Mouse (Mus musculus) midbrain, postnatal 0 days (tissue): ENCODE measurements around the gene Ccdc30. TPM values are rescaled to one million over a fixed set of nuclear protein-coding genes. Genes with fewer than 3 reads are reported as not detected.
A peak's percentile ranks its signal among the peaks of the same experiment; 100 is the strongest.

Experiments used
- ATAC-seq: fragments of 200-750 bp; cut with Nextera tagmentation; 2 replicates; pipeline ENCODE4 v1.8.0; 2017; ENCODE audit warnings: moderate number of reproducible peaks, mild to moderate bottlenecking, moderate TSS enrichment, moderate library complexity; ENCODE audit not compliant: low FRiP score
- DNase-seq: peaks from one replicate; pipeline ENCODE4 v3.0.0-alpha.2; 2015; ENCODE audit warnings: low spot score
- H3K27ac ChIP-seq: fragments of 300-500 bp; sonication (generic); 2 replicates; pipeline ENCODE4 v1.5.1; 2014; ENCODE audit warnings: low read depth, mild to moderate bottlenecking, low read length, mixed read lengths
- H3K27me3 ChIP-seq: fragments of 300-500 bp; sonication (generic); 2 replicates; pipeline ENCODE4 v1.6.1; 2014; ENCODE audit warnings: low read length, control low read depth, mixed read lengths; ENCODE audit not compliant: insufficient read depth
- H3K36me3 ChIP-seq: fragments of 300-500 bp; sonication (generic); 2 replicates; pipeline ENCODE4 v1.6.1; 2014; ENCODE audit warnings: low read length, control low read depth, mixed read lengths; ENCODE audit not compliant: insufficient read depth
- H3K4me1 ChIP-seq: fragments of 300-500 bp; sonication (generic); 2 replicates; pipeline ENCODE4 v1.6.1; 2014; ENCODE audit warnings: mild to moderate bottlenecking, control low read depth, antibody characterized with exemption, low read length, mixed read lengths; ENCODE audit not compliant: insufficient read depth
- H3K4me2 ChIP-seq: fragments of 300-500 bp; sonication (generic); 2 replicates; pipeline ENCODE4 v1.6.1; 2014; ENCODE audit warnings: low read depth, mild to moderate bottlenecking, low read length, mixed read lengths; ENCODE audit not compliant: poor library complexity, severe bottlenecking
- H3K4me3 ChIP-seq: fragments of 300-500 bp; sonication (generic); 2 replicates; pipeline ENCODE4 v1.5.1; 2014; ENCODE audit warnings: low read depth, mild to moderate bottlenecking, low read length, moderate library complexity
- H3K9ac ChIP-seq: fragments of 300-500 bp; sonication (generic); replicated peaks from 2 replicates; pipeline ENCODE4 v1.6.1; 2014; ENCODE audit warnings: mild to moderate bottlenecking, low read length, moderate library complexity, mixed read lengths; ENCODE audit not compliant: poor library complexity, severe bottlenecking
- H3K9me3 ChIP-seq: fragments of 300-500 bp; sonication (generic); 2 replicates; pipeline ENCODE4 v1.6.1; 2016; ENCODE audit warnings: low read length, control low read depth
- CTCF ChIP-seq: IDR thresholded peaks from 2 replicates; pipeline ENCODE4 v1.5.1; 2016; ENCODE audit warnings: antibody characterized with exemption, mild to moderate bottlenecking
- WGBS: fragments of 180-500 bp; shearing (Covaris S2); extraction: QIAGEN DNeasy Blood & Tissue Kit; methylation state at CpG from one replicate; pipeline ENCODE4 v1.1.7; 2014; 5-methylcytosine and 5-hydroxymethylcytosine counted together
- polyA plus RNA-seq: library from polyadenylated mRNA; unstranded; fragments of >200 nt; fragmentation: Nextera tagmentation; extraction: Ambion mirVana; gene quantifications from 2 replicates; pipeline ENCODE4 v1.2.1, GENCODE M21; 2015
- total RNA-seq: library from RNA; depleted of rRNA; stranded (reverse); fragments of >200 nt; gene quantifications from 2 replicates; pipeline ENCODE4 v1.2.3, GENCODE M21; 2014

Ccdc30 gene
- total and polyA plus RNA-seq, 2 experiments from 2014 or later: 9.6 to 24.1 TPM

DNA sequence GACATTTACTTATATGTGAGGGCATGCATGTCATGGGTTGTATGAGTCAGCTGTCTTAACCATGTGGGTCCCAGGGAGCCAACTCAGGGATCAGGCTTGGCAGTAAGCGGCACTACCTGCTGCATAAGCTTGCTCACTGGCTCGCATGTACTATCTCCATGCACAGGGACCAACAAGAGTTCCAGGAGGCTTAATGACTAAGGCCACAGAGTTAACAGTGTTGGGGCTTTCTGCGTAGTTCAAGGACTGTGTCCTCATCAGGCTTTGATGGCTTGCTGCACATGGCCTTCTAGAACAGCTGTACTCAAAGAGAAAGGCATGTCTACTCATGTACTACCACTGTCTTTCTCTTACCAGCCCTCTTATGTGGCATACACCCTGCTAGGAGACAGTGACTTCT, 114.6 kb downstream of the Ccdc30 start:
- Histone ChIP-seq H3K9me3 (no peaks in the 10 kb centered on the region), H3K4me1 (no peaks in the 10 kb centered on the region), H3K27ac (no peak overlapping the region), H3K9ac (no peak overlapping the region), H3K36me3 (no peaks in the 10 kb centered on the region), H3K4me2 (no peak overlapping the region), H3K4me3 (no peak overlapping the region), H3K27me3 (no peaks in the 10 kb centered on the region)
- TF ChIP-seq CTCF: no peak
- ATAC-seq: no peak
- no peak for DNase-seq
- 93% methylated on average over 3 of the region's 3 CpGs for WGBS

DNA sequence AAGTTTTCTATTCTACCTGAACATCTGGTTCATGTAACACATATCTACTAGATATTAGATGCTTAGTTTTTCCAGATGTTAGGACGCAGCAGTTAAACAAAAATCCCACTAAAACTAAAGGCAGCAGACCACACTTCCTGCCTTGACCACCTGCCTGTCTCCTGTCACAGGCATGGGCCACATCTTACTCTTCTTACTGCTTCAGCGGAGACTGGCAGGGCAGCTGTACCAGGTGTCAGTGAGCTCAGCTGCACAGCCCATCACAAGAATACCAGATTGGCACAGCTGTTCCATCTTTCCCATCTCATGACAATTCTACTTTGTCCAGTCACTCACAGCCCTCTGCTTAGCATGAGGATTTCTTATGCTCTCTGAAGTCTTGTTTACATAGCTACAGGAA, 118.0 kb downstream of the Ccdc30 start:
- H3K27ac ChIP-seq: no peak overlapping the region
- ATAC-seq: no peak
- no peaks in the 10 kb centered on the region for H3K9me3 ChIP-seq
- TF ChIP-seq CTCF: no peak
- no peaks in the 10 kb centered on the region for H3K4me1 ChIP-seq
- H3K9ac ChIP-seq: no peak overlapping the region
- no peak overlapping the region for H3K4me3 ChIP-seq
- 90% methylated on average over 2 of the region's 2 CpGs for WGBS
- no peaks in the 10 kb centered on the region for H3K27me3 ChIP-seq
- no peaks in the 10 kb centered on the region for H3K36me3 ChIP-seq
- no peak for DNase-seq
- H3K4me2 ChIP-seq: no peak overlapping the region

DNA sequence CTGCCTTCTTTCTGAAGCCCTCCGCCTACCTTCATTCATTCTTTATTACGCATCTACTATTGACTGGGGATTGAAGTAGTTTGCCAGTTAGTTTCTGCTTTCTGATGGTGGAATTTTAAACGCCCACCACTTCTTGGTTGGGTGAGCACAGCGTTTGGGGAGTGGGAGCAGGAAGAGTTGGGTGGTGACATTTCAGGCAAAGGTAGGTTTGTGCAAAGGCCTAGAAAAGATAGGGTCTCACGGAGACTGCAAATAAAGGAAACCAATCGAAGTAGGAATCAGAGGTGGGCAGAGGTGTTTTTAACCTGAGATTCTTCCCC, 120.2 kb downstream of the Ccdc30 start:
- no peaks in the 10 kb centered on the region; the same call in 1 of the 2 replicates for H3K4me1 ChIP-seq
- no peak for TF ChIP-seq CTCF
- no peaks in the 10 kb centered on the region for H3K27me3 ChIP-seq
- peak overlapping the region; percentile 86 for H3K9ac ChIP-seq
- peak overlapping the region; percentile 60 for H3K4me2 ChIP-seq
- H3K27ac ChIP-seq: peak overlapping the region; percentile 93
- no peaks in the 10 kb centered on the region for H3K36me3 ChIP-seq
- 4% methylated on average over 6 of the region's 6 CpGs for WGBS
- no peak for ATAC-seq
- no peaks in the 10 kb centered on the region for H3K9me3 ChIP-seq
- peak overlapping the region; percentile 92 for H3K4me3 ChIP-seq
- DNase-seq: no peak

GRCm38 (mm10) chr4:119294415-119295133, 120.7 kb downstream of the Ccdc30 start, which contains the start of gene Ybx1:
Gene Ybx1 (minus strand): TSS chr4:119294604.
- Histone ChIP-seq H3K27me3 (no peaks in the 10 kb centered on the region), H3K4me2 (peak within 1 kb of the TSS; percentile 81), H3K27ac (peak within 1 kb of the TSS; percentile 93), H3K4me1 (no peaks in the 10 kb centered on the region; the same call in 1 of the 2 replicates), H3K9me3 (no peaks in the 10 kb centered on the region), H3K36me3 (no peaks in the 10 kb centered on the region), H3K4me3 (peak within 1 kb of the TSS; percentile 92), H3K9ac (peak within 1 kb of the TSS; percentile 86)
- ATAC-seq (peak; percentile 99), DNase-seq (peak; percentile 100)
- WGBS: under 1% methylated on average over 61 of the region's 61 CpGs
- TF ChIP-seq CTCF: no peak

- no peak for TF ChIP-seq CTCF
- ATAC-seq (peak; percentile 14), DNase-seq (peak; percentile 2)
- no peaks in the 10 kb centered on the region for H3K36me3 ChIP-seq
- H3K4me3 ChIP-seq: peak overlapping the region; percentile 92
- H3K9me3 ChIP-seq: no peaks in the 10 kb centered on the region
- H3K9ac ChIP-seq: peak overlapping the region; percentile 84
- H3K27me3 ChIP-seq: no peaks in the 10 kb centered on the region
- H3K4me2 ChIP-seq: peak overlapping the region; percentile 81
- WGBS: 4% methylated on average over 47 of the region's 80 CpGs
- H3K27ac ChIP-seq: peak overlapping the region; percentile 93
- H3K4me1 ChIP-seq: no peaks in the 10 kb centered on the region; the same call in 1 of the 2 replicates
Observed at GRCm38 (mm10) chr4:119293574-119294258, 121.6 kb downstream of the Ccdc30 start.
